Mouse (Mus musculus) lung, adult 18-20 months (tissue): ENCODE measurements at regions not wholly inside any gene's neighbourhood (a gene's known extent, or its start where the extent isn't known, plus 50 kb on each side); places are given as distances from the start of the nearest gene placed in this dataset.

Experiments
- DNase-seq, 2 experiments: peaks; one replicate each; pipeline ENCODE4 v3.0.0; 2022; ENCODE audit warnings: mixed read lengths in 2 of 2

DNA sequence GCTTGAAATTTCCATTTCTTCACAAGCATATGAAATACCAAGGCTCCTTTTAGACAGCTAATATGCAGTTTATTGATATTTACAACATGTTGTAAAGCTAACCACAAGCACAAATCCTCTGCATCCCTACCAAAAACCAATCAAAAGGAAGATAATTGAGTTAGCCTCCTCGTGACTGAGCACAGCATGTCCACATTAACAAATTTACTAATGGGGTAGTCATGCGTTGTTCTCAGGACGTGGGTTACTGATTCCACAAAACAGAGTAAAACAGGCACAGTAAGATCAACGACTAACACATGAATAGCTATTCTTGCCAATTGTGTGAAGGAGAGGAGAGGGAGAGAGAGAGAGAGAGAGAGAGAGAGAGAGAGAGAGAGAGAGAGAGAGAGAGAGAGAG lies 169.3 kb upstream of the Lyplal1 start:
- DNase-seq = no peak

GRCm38 (mm10) chr1:186277981-186278634 lies 161.0 kb upstream of the Lyplal1 start:
- DNase-seq = no peak

DNA sequence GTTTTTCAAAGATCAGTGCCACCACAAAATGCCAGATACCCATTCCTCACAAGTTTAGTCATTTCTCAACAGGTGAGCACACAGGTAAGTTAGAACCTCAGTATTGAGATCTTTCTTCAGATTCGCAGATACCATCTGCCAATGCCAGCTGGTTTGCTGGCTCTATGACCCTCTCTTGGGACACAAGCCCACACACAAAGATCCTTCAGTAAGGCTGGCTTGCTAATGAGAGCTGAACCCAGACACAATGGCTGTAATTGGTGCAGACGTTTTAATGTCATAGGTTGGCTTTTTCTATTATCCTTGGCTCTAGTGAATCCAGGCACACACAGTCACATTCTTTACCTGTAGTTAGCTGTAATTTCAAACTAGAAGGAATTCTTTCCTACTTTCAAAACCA lies 154.3 kb upstream of the Lyplal1 start:
- DNase-seq = no peak

GRCm38 (mm10) chr1:186267317-186267716 lies 150.2 kb upstream of the Lyplal1 start:
- DNase-seq = no peak

GRCm38 (mm10) chr1:186264639-186265038 lies 147.5 kb upstream of the Lyplal1 start:
- no peak for DNase-seq

GRCm38 (mm10) chr1:186263955-186264354 lies 146.8 kb upstream of the Lyplal1 start:
- peak in 1 of 2 experiments; percentile 19 for DNase-seq

GRCm38 (mm10) chr1:186263196-186263595 lies 146.1 kb upstream of the Lyplal1 start:
- DNase-seq = peak; percentile 9 to 34

GRCm38 (mm10) chr1:186262040-186262439 lies 144.9 kb upstream of the Lyplal1 start:
- no peak for DNase-seq

GRCm38 (mm10) chr1:186261326-186261833 lies 144.3 kb upstream of the Lyplal1 start:
- peak; percentile 82 to 83 for DNase-seq

- no peak for DNase-seq
These were observed 140.5 kb upstream of the Lyplal1 start for GRCm38 (mm10) chr1:186257611-186258010.

DNA sequence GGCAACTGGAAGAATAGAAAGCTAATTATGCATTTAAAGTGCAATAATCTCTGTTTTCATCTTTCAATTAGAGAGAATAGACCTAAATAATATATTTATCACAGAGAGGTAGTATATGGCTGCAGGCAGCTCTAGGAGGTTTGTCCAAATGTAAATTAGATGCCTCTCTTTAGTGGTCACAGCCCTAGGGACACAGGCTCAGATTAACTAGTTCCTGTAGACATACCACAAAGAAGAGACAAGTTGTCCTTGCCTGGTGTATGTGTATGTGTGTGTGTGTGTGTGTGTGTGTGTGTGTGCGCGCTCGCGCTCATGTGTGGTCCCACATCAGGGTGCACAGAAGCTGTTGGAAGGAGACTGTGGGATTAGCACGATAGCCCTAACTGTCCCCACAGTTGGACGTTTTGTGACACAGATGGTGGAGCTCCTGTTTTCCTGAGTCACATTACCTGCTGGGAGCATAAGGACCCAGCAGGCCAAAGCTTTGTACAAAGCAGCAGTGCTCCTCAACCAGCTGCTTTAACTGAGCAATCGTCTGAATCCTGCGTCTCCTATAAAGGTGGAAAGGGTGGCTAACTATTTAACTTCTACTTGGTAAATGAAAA lies 138.5 kb upstream of the Lyplal1 start:
- no peak for DNase-seq

DNA sequence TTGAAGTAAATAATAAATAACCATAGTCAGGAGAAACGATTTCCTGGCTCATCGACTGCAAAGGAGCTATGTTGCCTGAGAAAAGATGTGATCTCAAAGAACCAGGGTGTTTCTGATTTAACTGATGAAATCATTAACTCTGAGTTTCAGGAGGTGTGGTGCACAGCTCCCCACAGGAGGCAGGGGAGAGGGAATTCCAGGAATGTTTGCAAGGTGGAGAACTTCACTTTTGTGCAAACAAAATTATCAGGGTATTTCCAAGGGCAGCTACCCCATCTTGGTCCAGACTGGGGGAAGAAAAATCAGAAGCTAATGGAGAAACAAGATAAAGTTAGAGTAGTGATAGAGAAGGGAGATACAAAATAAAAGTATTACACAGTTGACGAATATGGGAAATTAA lies 137.4 kb upstream of the Lyplal1 start:
- DNase-seq = peak in 1 of 2 experiments; percentile 32

DNA sequence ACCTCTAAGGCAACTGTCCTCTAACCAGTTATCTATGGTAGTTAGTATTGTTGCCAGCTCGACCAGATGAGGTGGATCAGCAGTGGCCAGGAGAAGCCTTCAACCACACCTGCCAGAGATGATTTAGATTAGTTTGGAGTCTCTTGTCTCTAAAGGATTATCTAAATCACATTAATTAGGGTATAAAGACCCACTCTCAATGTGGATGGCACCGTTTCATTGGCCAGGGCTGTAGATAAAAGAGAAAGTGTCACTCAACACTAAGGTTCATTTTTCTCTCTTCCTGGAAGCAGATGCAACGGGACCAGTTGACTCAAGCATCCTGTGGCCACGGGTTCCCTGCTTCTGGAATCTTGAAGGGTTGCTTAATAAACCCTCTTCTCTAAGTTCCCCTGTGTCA lies 135.4 kb upstream of the Lyplal1 start:
- no peak for DNase-seq

DNA sequence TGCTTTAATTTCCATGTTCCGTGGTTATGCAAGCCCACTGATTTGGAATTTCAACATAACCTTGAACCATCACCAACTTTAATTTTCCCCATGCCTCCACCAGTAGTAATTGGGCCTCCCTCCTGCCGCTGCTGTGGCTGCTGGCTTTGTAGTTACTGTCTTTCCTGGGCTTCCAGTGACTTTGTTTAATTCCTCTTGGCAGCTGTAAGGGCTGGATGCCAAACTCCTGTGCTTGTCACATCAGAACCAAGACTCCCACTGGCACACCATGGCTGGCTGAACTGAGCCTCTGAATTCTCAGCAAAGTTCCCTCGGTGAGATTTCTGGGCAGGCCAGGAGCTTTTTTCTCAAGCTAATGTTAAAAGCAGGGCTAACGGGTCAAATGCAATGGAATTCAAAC lies 133.2 kb upstream of the Lyplal1 start:
- peak; percentile 25 to 50 for DNase-seq

DNA sequence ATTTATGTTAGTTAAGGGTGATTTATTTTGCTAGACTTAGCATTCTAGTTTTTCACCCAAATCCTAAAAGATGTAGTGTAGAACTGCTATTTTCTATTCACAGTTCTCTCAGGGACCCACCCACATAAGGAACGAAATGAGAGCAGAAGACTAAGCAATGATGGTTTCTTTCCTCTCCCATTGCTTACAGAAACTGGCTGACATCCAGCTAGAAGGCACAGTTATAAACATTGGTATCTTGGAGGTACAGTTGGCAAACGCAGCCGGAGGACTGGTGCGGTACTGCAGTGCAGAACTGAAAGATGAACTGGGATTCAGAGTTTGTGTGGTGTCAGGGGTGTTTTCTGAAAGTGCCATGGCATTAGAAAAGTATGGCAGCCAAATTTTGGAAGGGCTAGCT lies 132.1 kb upstream of the Lyplal1 start:
- no peak for DNase-seq

DNA sequence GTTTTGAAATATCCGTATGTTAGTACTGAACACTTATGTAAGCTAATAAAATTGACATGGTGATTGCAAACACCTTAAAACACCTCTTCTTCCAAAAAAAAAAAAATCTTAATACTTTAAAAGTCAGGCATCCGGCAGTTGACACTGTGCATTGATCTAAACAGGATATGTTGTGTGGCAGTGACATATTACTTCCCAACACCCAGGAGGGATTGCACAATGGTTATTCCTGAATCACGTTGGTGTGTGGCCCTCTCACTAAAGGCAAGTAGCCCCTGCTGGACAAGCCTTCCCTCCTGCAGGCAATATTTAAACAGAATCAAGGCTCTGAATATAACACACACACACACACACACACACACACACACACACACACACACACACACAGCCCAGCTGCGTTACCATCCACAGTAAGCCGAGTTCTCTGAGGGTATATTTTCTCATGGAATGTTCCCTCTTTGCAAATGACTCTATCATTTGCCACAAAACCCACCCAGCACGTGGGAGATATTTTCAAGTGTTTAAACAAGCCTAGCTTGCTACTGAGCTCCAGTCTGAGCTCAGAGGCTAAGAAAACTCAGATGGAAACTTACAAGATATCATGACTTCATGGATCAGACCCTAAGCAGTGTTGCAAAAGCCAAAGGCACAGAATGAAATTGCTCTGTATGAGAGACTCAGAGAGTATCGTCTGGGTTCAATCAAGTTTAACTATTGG lies 128.8 kb upstream of the Lyplal1 start:
- no peak for DNase-seq

DNA sequence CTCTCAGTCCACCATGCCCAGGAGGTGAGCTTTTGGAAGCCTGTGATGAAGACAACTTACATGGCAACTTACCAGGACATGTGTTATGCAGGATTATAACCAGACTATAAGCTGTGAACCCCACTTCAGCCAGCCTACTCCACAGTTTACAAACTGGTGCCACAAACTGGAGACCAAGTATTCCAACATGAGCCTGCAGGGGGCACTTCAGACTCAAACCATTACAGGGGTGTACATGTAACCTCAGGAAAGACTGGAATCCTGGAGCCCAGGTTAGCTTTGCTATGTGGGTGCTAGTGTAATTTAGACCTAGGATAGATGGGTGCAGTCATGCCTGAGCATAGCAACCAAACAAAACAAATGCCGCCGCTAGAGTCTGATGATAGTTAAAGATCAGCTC lies 124.0 kb upstream of the Lyplal1 start:
- peak; percentile 44 to 45 for DNase-seq

GRCm38 (mm10) chr1:186237556-186237955 lies 120.4 kb upstream of the Lyplal1 start:
- no peak for DNase-seq

DNA sequence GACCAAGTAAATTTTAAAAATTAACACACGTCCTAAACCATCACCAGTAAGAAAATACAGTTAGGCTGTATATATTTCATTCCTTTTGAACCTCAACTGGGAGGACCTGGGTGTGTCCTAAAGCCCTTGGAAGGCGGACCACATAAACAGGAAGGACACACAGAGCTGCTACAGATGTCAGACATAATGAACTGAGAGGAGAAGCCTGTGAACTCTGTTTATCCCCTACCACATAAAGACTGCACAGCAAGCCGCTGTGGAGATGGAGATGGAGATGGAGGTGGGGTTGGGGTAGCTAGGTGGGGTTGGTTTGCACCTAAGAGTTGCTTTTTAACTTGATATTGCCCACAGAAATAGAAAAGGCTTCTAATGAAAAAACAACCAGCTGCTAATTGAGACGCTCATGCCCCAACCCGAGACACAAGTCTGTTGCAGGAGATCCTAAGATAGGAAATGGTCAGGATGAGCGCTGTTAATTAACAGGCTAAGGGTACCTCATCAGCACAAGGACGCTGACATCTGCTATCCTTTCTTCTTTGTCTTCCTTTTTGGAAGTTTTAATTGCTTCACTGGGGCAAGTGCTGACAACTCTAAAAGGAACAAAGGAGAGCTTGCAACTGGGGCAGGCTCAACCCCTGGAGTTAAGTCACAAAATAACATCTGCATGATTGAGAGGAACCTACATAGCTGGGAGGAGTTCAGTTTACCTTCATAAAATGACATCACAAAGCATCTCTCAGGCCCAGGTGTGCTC lies 119.3 kb upstream of the Lyplal1 start:
- DNase-seq = no peak

DNA sequence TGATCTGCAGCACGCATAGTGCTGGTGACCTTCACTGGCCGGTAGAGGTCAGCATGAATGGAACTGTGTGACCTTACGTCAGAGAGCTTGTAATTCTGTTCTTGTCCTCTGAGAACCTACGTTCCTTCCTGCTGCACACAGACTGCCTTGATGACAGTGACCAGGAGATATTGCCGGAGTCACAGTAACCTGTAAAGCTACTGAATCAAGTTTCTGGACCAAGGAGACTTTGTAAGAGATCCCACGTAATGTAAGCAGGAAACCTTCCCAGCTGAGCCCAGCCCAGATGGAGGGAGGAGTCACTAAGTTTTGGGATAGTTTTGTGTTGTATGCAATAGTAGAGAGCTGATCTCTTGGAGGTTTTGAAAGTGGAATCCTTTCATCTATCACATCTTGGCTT lies 117.4 kb upstream of the Lyplal1 start:
- DNase-seq = no peak

GRCm38 (mm10) chr1:186230476-186230875 lies 113.4 kb upstream of the Lyplal1 start:
- no peak for DNase-seq

DNA sequence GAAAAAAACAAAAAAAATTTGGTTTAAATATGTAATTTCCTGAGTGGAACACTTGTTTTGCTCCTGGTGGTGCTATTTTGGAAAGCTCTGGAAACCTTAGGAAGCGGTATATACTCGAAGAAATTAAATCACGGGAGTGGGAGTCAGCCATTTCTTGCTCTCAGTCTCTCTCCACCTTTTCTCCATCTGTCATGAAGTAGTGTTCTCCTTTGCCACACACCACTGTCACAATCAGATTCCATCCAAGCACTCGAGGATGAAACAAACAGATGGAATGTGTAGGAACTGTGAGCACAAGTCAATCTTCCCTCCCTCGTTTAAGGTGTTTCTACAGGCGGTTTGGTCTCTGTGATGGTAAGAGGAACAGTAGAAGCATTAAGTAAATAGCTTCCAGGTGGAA lies 112.7 kb upstream of the Lyplal1 start:
- no peak for DNase-seq

DNA sequence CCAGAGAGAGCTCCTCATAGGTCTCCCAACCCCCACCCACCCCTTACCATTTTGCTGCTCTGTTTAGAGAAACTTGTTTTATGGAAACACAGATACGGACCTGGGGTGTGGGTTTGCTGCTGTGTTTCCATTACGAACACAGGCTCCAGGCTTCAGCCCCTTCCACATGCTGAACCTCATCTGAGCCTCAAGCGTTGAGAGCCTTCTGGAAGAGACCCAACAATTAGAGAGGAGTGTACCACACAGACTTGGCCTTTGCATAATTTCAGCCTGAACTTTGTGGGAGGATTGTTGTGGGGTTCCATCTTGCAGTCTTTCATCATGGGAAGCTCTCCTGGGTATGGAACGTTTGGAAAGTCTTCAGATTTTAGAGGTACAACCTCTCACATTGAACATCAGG lies 111.3 kb upstream of the Lyplal1 start:
- DNase-seq = no peak
